Comparison of ENCODE assay signal across 14 mouse cellular contexts in the genomic region with DNA sequence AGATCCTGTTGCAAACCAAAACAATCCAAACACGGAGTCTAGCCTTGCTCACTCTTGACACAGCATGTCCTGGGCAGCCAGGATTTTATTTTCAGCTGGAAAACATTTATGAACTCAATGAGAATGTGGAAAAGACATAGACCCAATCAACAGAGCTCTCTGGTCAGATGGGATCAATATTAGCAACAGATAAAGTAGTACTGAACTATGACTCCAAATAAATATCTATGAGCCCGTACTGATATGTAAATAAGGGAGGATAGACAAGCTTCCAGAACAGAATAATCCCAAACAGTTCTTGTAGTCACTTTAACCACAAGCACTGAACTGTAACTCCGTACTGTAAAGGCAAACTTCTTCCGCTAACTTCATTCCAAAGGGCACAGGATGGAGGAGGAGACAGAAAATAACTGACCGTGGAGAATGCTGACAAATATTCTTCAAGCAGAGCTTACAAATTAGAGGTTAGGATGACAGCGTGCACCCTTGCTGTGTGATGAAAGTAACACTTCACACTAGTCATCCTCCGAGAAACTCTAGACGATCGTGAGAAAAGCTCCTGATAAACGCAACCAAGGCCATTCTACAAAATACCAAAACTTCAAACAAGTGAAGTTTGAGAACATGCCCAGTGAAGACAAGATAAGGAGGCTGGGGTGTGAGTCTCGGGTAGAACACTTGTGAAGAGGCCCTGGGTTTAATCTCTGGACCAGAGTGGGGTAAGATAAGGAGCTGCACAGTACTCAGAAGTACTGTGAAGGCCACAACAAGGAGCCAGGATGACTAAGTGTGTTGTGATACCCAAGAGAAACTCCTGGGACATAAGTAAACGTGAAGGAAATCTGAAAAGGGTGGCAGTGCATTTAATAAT. TPM values are rescaled to one million over a fixed set of nuclear protein-coding genes. Genes with fewer than 3 reads are reported as not detected.
DNase-seq lines count a peak whose midpoint lies in the region; ATAC-seq lines count a peak whose summit lies in the region.
"Had no signal": no experiment of that assay in that cellular context is flagged by ENCODE, and none has a peak within 500 bp of the region (broad histone marks: within the 10 kb centered on the region; RNA-seq: fewer than 3 reads in every experiment).

No protein-coding gene starts in this region.

- 89% methylated on average over 12 of the region's 12 CpGs for WGBS in midbrain, embryonic 11.5 days

- H3K36me3 ChIP-seq in midbrain, embryonic 11.5 days (ENCODE audit: control insufficient read depth, insufficient read depth, low read length): no peaks in the 10 kb centered on the region

- no peak overlapping the region for H3K4me2 ChIP-seq in midbrain, embryonic 11.5 days

- H3K4me1 ChIP-seq in midbrain, embryonic 11.5 days (ENCODE audit: control insufficient read depth, insufficient read depth, low read length): no peaks in the 10 kb centered on the region

- no peak overlapping the region for H3K4me3 ChIP-seq in midbrain, embryonic 11.5 days (ENCODE audit: low read depth, low read length)

- H3K27ac ChIP-seq in midbrain, embryonic 11.5 days (ENCODE audit: low read depth, low read length): no peak overlapping the region

- no peaks in the 10 kb centered on the region for H3K9me3 ChIP-seq in midbrain, embryonic 11.5 days (ENCODE audit: control insufficient read depth, low read length)

- H3K9ac ChIP-seq in midbrain, embryonic 11.5 days (ENCODE audit: low read length): no peak overlapping the region

- peak; percentile 74 for DNase-seq in ovary, adult 18-20 months (ENCODE audit: low spot score)
- DNase-seq in ovary, postnatal 10 days (ENCODE audit: low spot score): no peak
- DNase-seq in kidney, postnatal 14 days: peak; percentile 61
- DNase-seq in testis, postnatal 14 days (ENCODE audit: low spot score): peak; percentile 64
- no peak for DNase-seq in urinary bladder, postnatal 25 days (ENCODE audit: low spot score)
- no peak for DNase-seq in midbrain, embryonic 11.5 days (ENCODE audit: low spot score, missing footprints)
- DNase-seq: cerebellum, adult 9-10 months; gastrocnemius, postnatal 10 days; lung, postnatal 4 days; retina, postnatal 1 day had no signal

- peak; percentile 41 for ATAC-seq in erythroblast, adult 5-6 weeks (replicated peaks; ENCODE audit: low FRiP score, poor library complexity, severe bottlenecking)
- no peak for ATAC-seq in midbrain, embryonic 11.5 days (ENCODE audit: low FRiP score)

- no peaks in the 10 kb centered on the region for H3K27me3 ChIP-seq in midbrain, embryonic 11.5 days (ENCODE audit: control insufficient read depth, insufficient read depth, low read length)

RNA-seq across cellular contexts. Expression of a gene that starts 3.3 kb away (rescaled TPM):
- 1,582 and 1,701 TPM in 2 replicates for total RNA-seq in erythroblast, adult 5-6 weeks (2015; ENCODE audit: low replicate concordance)
- total RNA-seq in erythroblast, adult 5-6 weeks (2017; ENCODE audit: low replicate concordance): 1,564 and 2,163 TPM in 2 replicates
- 91.1 and 103 TPM in 2 replicates for polyA plus RNA-seq in midbrain, embryonic 11.5 days (2014; fragmentation: Nextera tagmentation; extraction: Ambion mirVana)

RNA-seq across cellular contexts. Expression of a gene that starts 3.4 kb away (rescaled TPM):
- 1.5 TPM in 1 of 2 replicates, not detected in the other for total RNA-seq in erythroblast, adult 5-6 weeks (2015; ENCODE audit: low replicate concordance)
- total RNA-seq in erythroblast, adult 5-6 weeks (2017; ENCODE audit: low replicate concordance): 0.56 and 1.7 TPM in 2 replicates
- 0.51 and 0.61 TPM in 2 replicates for polyA plus RNA-seq in midbrain, embryonic 11.5 days (2014; fragmentation: Nextera tagmentation; extraction: Ambion mirVana)

RNA-seq across cellular contexts. Expression of a gene that starts 49.6 kb away (rescaled TPM):
- total RNA-seq in erythroblast, adult 5-6 weeks (2015; ENCODE audit: low replicate concordance): 0.77 TPM in 1 of 2 replicates, not detected in the other
- not detected in 2 replicates for total RNA-seq in erythroblast, adult 5-6 weeks (2017; ENCODE audit: low replicate concordance)
- not detected in 2 replicates for polyA plus RNA-seq in midbrain, embryonic 11.5 days (2014; fragmentation: Nextera tagmentation; extraction: Ambion mirVana)
- total RNA-seq: adrenal gland, adult 18-20 months; ES-E14; gastrocnemius, postnatal 10 days had no signal
- polyA plus RNA-seq: intestine, embryonic 14.5 days had no signal

Comparison
In these comparisons a context has a peak if more than half of its experiments do, and no peak if none do; other contexts are left out.
1. DNase-seq: peak in ovary, adult 18-20 months (single experiment), kidney, postnatal 14 days (single experiment) and testis, postnatal 14 days (single experiment); none in ovary, postnatal 10 days (single experiment), urinary bladder, postnatal 25 days (single experiment) and midbrain, embryonic 11.5 days (single experiment).